Mouse (Mus musculus) CH12.LX (cell line): ENCODE data around the gene Ywhag.

Experiments used
- CTCF ChIP-seq, 2 experiments: IDR thresholded peaks in 1 of 2; conservative IDR thresholded peaks in 1 of 2; 2 replicates each; pipeline ENCODE4 v1.5.1; 2011 to 2012; ENCODE audit warnings: low read depth in 2 of 2, low read length in 2 of 2, improper control_type of control experiment in 1 of 2, inconsistent platforms in 1 of 2, mild to moderate bottlenecking in 1 of 2, moderate library complexity in 1 of 2
- ELF1 ChIP-seq: IDR thresholded peaks from 2 replicates; pipeline ENCODE4 v1.6.1; 2014; ENCODE audit warnings: low read depth, mild to moderate bottlenecking, inconsistent platforms, low read length, improper control_type of control experiment
- SIN3A ChIP-seq: IDR thresholded peaks from 2 replicates; pipeline ENCODE4 v1.6.1; 2012; ENCODE audit warnings: low read length, improper control_type of control experiment, inconsistent platforms
- USF1 ChIP-seq: IDR thresholded peaks from 2 replicates; pipeline ENCODE4 v1.6.1; 2014; ENCODE audit warnings: low read depth, mild to moderate bottlenecking, inconsistent platforms, low read length, improper control_type of control experiment

DNA sequence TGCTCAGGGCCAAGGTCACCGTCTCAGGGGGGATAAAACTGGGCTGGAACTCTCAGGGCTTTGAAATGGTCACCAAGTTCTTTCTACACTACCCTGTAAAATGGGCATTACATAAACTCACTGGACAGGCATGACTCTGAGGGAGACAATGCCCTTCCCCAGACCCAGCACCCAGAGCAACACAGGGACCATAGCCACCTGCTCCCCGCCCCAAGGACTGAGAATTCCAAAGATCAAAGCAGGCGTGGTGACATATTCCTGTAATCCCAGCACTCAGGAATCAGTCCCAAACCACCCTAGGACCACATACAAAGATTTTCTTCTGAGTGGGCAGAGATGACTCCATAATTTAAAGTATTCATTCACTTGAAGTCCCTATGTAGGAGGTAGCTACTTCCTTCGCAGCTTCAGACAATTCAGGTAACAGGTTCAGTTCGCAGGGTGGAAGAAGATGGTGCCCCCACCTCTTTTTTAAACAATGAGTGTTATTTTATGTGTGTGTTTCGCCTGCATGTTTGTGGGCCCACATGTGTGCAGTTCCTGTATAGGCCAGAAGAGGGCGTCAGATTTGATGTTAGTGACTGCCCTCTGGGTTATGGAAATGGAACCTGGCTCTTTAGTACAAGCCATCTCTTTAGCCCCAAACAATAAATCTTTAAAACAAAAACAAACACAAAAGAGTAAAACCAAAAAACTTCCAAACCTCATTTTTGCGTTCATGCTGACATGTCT, 16.9 kb downstream of the Ywhag start:
- TF ChIP-seq ELF1 (no peak), CTCF (conservative IDR thresholded peaks at IDR 0.05 in 1 of 2, IDR thresholded peaks at IDR 0.05 in 1 of 2; ENCODE audit: low read depth in 2 of 2, low read length in 2 of 2) (peak; percentile 44 to 47), SIN3A (no peak), USF1 (no peak)
